Comparison of ENCODE assay signal across 17 mouse cellular contexts in the genomic region with DNA sequence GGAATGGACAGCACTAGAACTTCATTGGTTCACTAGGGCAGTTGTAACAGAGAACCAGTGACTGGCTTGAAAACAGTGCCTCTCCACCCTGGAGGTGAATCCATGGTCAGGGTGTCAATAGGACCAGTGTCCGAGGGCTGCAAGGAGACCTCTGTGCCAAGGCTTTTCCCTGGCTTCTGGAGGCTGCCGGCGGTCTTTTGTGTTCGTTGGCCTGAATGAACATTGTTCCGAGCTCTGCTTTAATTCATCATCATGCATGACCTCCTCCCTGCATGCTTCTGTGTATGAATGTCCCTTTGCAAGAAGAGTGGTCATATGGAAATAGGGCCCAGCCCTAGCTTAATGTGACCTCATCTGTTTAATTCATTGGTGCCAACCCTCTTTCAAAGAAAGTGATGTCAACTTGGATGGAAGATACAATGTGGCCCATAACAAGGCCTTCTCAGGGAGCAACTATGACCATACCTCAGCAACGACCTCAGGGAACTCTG.
A peak's percentile ranks its signal among the peaks of the same experiment; 100 is the strongest.
DNase-seq lines count a peak whose midpoint lies in the region; ATAC-seq and TF ChIP-seq lines count a peak whose summit lies in the region.
"Had no signal": no experiment of that assay in that cellular context is flagged by ENCODE, and none has a peak within 500 bp of the region (broad histone marks: within the 10 kb centered on the region; RNA-seq: fewer than 3 reads in every experiment).

No protein-coding gene starts in this region.

- no peaks in the 10 kb centered on the region for H3K9me3 ChIP-seq in liver, embryonic 11.5 days (ENCODE audit: control insufficient read depth, low read length)
- H3K9me3 ChIP-seq in liver, postnatal 0 days (ENCODE audit: low read length) = no peaks in the 10 kb centered on the region
- H3K9me3 ChIP-seq in forebrain, embryonic 16.5 days (ENCODE audit: control insufficient read depth, low read length) = no peaks in the 10 kb centered on the region
- H3K9me3 ChIP-seq in hindbrain, postnatal 0 days (ENCODE audit: low read length) = no peaks in the 10 kb centered on the region
- H3K9me3 ChIP-seq in stomach, postnatal 0 days (ENCODE audit: control insufficient read depth, low read length) = no peaks in the 10 kb centered on the region
- H3K9me3 ChIP-seq: embryonic facial prominence, embryonic 12.5 days; heart, embryonic 13.5 days; liver, embryonic 12.5 days had no signal

- TF ChIP-seq EP300 in liver, postnatal 0 days (IDR thresholded peaks at IDR 0.05; ENCODE audit: low read depth) = no peak
- TF ChIP-seq EP300 in stomach, postnatal 0 days (optimal IDR thresholded peaks at IDR 0.05) = no peak

- no peak for ATAC-seq in liver, embryonic 11.5 days (replicated peaks; ENCODE audit: low FRiP score)
- no peak for ATAC-seq in liver, postnatal 0 days
- ATAC-seq in forebrain, embryonic 16.5 days = peak; percentile 64
- ATAC-seq in hindbrain, postnatal 0 days = peak; percentile 86
- ATAC-seq in stomach, postnatal 0 days (ENCODE audit: low FRiP score, low TSS enrichment) = no peak
- ATAC-seq: liver, embryonic 12.5 days had no signal

- WGBS in liver, embryonic 11.5 days = 90% methylated on average over 6 of the region's 6 CpGs
- 82% methylated on average over 6 of the region's 6 CpGs for WGBS in liver, postnatal 0 days (ENCODE audit: insufficient replicate concordance)
- WGBS in forebrain, embryonic 16.5 days = 30% methylated on average over 6 of the region's 6 CpGs
- 26% methylated on average over 6 of the region's 6 CpGs for WGBS in hindbrain, postnatal 0 days
- WGBS in stomach, postnatal 0 days = 81% methylated on average over 6 of the region's 6 CpGs

- peak; percentile 17 for DNase-seq in liver, embryonic 11.5 days (ENCODE audit: low spot score)
- DNase-seq in liver, postnatal 0 days = no peak
- DNase-seq in brain, embryonic 14.5 days (ENCODE audit: low read depth) = peak; percentile 55
- DNase-seq in hindbrain, postnatal 0 days (ENCODE audit: low spot score) = peak; percentile 59
- no peak for DNase-seq in ovary, postnatal 10 days (ENCODE audit: low spot score)
- DNase-seq in stomach, postnatal 0 days (ENCODE audit: low spot score) = no peak
- DNase-seq in right cerebral cortex, postnatal 25 days = no peak
- DNase-seq: cerebellum, adult 8-10 months; kidney, adult 9 months; kidney, postnatal 36 days; lung, embryonic 14.5 days; lung, postnatal 36 days had no signal

- no peak overlapping the region for H3K4me3 ChIP-seq in liver, embryonic 11.5 days (ENCODE audit: low read depth, low read length)
- H3K4me3 ChIP-seq in liver, postnatal 0 days (ENCODE audit: low read depth, low read length) = no peak overlapping the region
- no peak overlapping the region for H3K4me3 ChIP-seq in forebrain, embryonic 16.5 days (replicated peaks; ENCODE audit: low read length)
- no peak overlapping the region for H3K4me3 ChIP-seq in hindbrain, postnatal 0 days (ENCODE audit: low read length)
- H3K4me3 ChIP-seq in stomach, postnatal 0 days (ENCODE audit: low read depth, low read length) = no peak overlapping the region
- H3K4me3 ChIP-seq: embryonic facial prominence, embryonic 12.5 days; heart, embryonic 13.5 days; liver, embryonic 12.5 days; myocyte had no signal

- TF ChIP-seq CTCF in liver, postnatal 0 days (IDR thresholded peaks at IDR 0.05; ENCODE audit: low read depth) = no peak
- no peak for TF ChIP-seq CTCF in brain, embryonic 14.5 days (IDR thresholded peaks at IDR 0.05; ENCODE audit: borderline replicate concordance, extremely low read depth, insufficient read depth, insufficient read length)
- no peak for TF ChIP-seq CTCF in hindbrain, postnatal 0 days (IDR thresholded peaks at IDR 0.05; ENCODE audit: low read depth)
- no peak for TF ChIP-seq CTCF in stomach, postnatal 0 days (IDR thresholded peaks at IDR 0.05; ENCODE audit: low read depth)

- H3K27ac ChIP-seq in liver, embryonic 11.5 days (ENCODE audit: low read depth, low read length) = no peak overlapping the region
- no peak overlapping the region for H3K27ac ChIP-seq in liver, postnatal 0 days (ENCODE audit: low read depth)
- no peak overlapping the region for H3K27ac ChIP-seq in forebrain, embryonic 16.5 days (ENCODE audit: low read length)
- H3K27ac ChIP-seq in hindbrain, postnatal 0 days = no peak overlapping the region; the same call in 1 of the 2 replicates
- H3K27ac ChIP-seq in stomach, postnatal 0 days (replicated peaks) = no peak overlapping the region
- H3K27ac ChIP-seq: embryonic facial prominence, embryonic 12.5 days; heart, embryonic 13.5 days; liver, embryonic 12.5 days had no signal

- H3K4me1 ChIP-seq in liver, embryonic 11.5 days (replicated peaks; ENCODE audit: control insufficient read depth, insufficient read depth, low read length) = no peaks in the 10 kb centered on the region
- no peaks in the 10 kb centered on the region for H3K4me1 ChIP-seq in liver, postnatal 0 days (ENCODE audit: insufficient read depth)
- H3K4me1 ChIP-seq in forebrain, embryonic 16.5 days (replicated peaks; ENCODE audit: control insufficient read depth, insufficient read depth, low read length) = peaks cover 4% of the 10 kb centered on the region; the same call in 1 of the 2 replicates
- no peaks in the 10 kb centered on the region; the same call in 1 of the 2 replicates for H3K4me1 ChIP-seq in hindbrain, postnatal 0 days (ENCODE audit: insufficient read depth, low read length)
- H3K4me1 ChIP-seq in stomach, postnatal 0 days (replicated peaks; ENCODE audit: control insufficient read depth, insufficient read depth) = no peaks in the 10 kb centered on the region
- H3K4me1 ChIP-seq: embryonic facial prominence, embryonic 12.5 days; liver, embryonic 12.5 days had no signal

- no peaks in the 10 kb centered on the region for H3K27me3 ChIP-seq in liver, embryonic 11.5 days (replicated peaks; ENCODE audit: control insufficient read depth, insufficient read depth, low read length)
- H3K27me3 ChIP-seq in liver, postnatal 0 days (ENCODE audit: insufficient read depth, low read length) = no peaks in the 10 kb centered on the region
- H3K27me3 ChIP-seq in forebrain, embryonic 16.5 days (replicated peaks; ENCODE audit: control insufficient read depth, insufficient read depth, low read length) = no peaks in the 10 kb centered on the region
- no peaks in the 10 kb centered on the region for H3K27me3 ChIP-seq in hindbrain, postnatal 0 days (ENCODE audit: insufficient read depth, low read length)
- no peaks in the 10 kb centered on the region for H3K27me3 ChIP-seq in stomach, postnatal 0 days (ENCODE audit: control insufficient read depth, insufficient read depth, low read length)
- H3K27me3 ChIP-seq: embryonic facial prominence, embryonic 12.5 days; heart, embryonic 13.5 days; liver, embryonic 12.5 days had no signal

- no peak overlapping the region for H3K4me2 ChIP-seq in liver, embryonic 11.5 days
- no peak overlapping the region for H3K4me2 ChIP-seq in liver, postnatal 0 days (ENCODE audit: low read depth, low read length)
- no peak overlapping the region for H3K4me2 ChIP-seq in forebrain, embryonic 16.5 days (ENCODE audit: low read length)
- H3K4me2 ChIP-seq in hindbrain, postnatal 0 days (ENCODE audit: low read depth, low read length) = no peak overlapping the region
- H3K4me2 ChIP-seq in stomach, postnatal 0 days (replicated peaks; ENCODE audit: low read depth) = no peak overlapping the region
- H3K4me2 ChIP-seq: embryonic facial prominence, embryonic 12.5 days; heart, embryonic 13.5 days; liver, embryonic 12.5 days; lung, embryonic 14.5 days had no signal

- H3K9ac ChIP-seq in liver, embryonic 11.5 days (ENCODE audit: low read depth, low read length) = no peak overlapping the region
- no peak overlapping the region for H3K9ac ChIP-seq in liver, postnatal 0 days (replicated peaks)
- H3K9ac ChIP-seq in forebrain, embryonic 16.5 days (replicated peaks; ENCODE audit: low read depth, low read length) = no peak overlapping the region
- no peak overlapping the region for H3K9ac ChIP-seq in hindbrain, postnatal 0 days (replicated peaks; ENCODE audit: low read length)
- H3K9ac ChIP-seq in stomach, postnatal 0 days (ENCODE audit: low read length) = no peak overlapping the region
- H3K9ac ChIP-seq: embryonic facial prominence, embryonic 12.5 days; heart, embryonic 13.5 days; liver, embryonic 12.5 days; lung, embryonic 14.5 days had no signal

- no peak for TF ChIP-seq POLR2A in brain, embryonic 14.5 days (IDR thresholded peaks at IDR 0.05; ENCODE audit: borderline replicate concordance, extremely low read depth, insufficient read depth, insufficient read length, poor library complexity, severe bottlenecking)

- no peaks in the 10 kb centered on the region for H3K36me3 ChIP-seq in liver, embryonic 11.5 days (ENCODE audit: control insufficient read depth, insufficient read depth, low read length)
- H3K36me3 ChIP-seq in liver, postnatal 0 days (replicated peaks; ENCODE audit: insufficient read depth, low read length) = no peaks in the 10 kb centered on the region
- H3K36me3 ChIP-seq in forebrain, embryonic 16.5 days (ENCODE audit: control insufficient read depth, insufficient read depth) = no peaks in the 10 kb centered on the region
- H3K36me3 ChIP-seq in hindbrain, postnatal 0 days (ENCODE audit: insufficient read depth, low read length) = no peaks in the 10 kb centered on the region
- H3K36me3 ChIP-seq in stomach, postnatal 0 days (ENCODE audit: control insufficient read depth, insufficient read depth, low read length) = no peaks in the 10 kb centered on the region
- H3K36me3 ChIP-seq: embryonic facial prominence, embryonic 12.5 days; heart, embryonic 13.5 days; liver, embryonic 12.5 days had no signal

Comparison
In these comparisons a context has a peak if more than half of its experiments do, and no peak if none do; other contexts are left out.
1. DNase-seq: peak in liver, embryonic 11.5 days (single experiment), brain, embryonic 14.5 days (single experiment) and hindbrain, postnatal 0 days (single experiment); none in liver, postnatal 0 days (single experiment), ovary, postnatal 10 days (single experiment), stomach, postnatal 0 days (single experiment) and right cerebral cortex, postnatal 25 days (single experiment).
2. ATAC-seq: peak in forebrain, embryonic 16.5 days (single experiment) and hindbrain, postnatal 0 days (single experiment); none in liver, embryonic 11.5 days (single experiment), liver, postnatal 0 days (single experiment) and stomach, postnatal 0 days (single experiment).